Comparison of ENCODE assay signal across 8 mouse cellular contexts in the genomic region with DNA sequence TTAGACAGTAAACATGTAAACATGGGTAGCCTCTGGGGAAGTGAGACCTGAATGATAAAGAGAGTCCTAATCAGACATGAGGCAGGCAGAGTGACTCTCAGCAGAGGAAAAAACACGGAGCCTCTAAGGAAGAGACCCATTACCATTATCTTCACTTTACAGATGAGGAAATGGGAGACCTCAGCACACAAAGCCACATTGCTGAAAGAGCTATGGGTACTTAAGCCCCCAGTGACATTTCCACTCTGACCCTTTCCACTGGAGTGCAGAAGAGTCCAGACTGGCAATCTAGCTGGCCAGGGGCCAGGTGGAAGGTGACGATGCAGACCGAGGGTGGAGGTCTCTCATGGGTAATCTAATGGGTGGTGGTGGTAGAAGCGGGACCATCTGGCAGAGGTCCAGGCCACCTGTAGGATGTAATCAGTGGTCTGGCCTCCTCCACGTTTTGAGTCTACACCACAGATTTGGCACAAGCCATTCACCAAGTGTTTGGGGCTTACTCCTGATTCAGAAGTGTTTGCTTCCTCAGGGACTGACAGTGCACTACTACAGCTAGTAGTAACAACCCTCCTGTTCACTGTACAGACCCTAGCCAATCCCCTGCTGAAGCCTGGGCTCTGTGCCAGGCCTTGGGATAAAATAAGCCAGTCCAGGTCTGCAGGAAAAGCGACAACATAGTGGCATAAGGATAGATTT. TPM values are rescaled to one million over a fixed set of nuclear protein-coding genes. Genes with fewer than 3 reads are reported as not detected.
DNase-seq lines count a peak whose midpoint lies in the region; ATAC-seq and TF ChIP-seq lines count a peak whose summit lies in the region.

No protein-coding gene starts in this region.

- no peak overlapping the region for H3K4me3 ChIP-seq in bone marrow, adult 2 months (replicated peaks; ENCODE audit: control insufficient read depth, low read depth, low read length)
- H3K4me3 ChIP-seq in embryonic facial prominence, embryonic 15.5 days (replicated peaks) = no peak overlapping the region
- no peak overlapping the region for H3K4me3 ChIP-seq in hindbrain, embryonic 14.5 days (replicated peaks; ENCODE audit: low read length)
- H3K4me3 ChIP-seq in liver, embryonic 14.5 days (ENCODE audit: insufficient read depth in 1 of 2, low read depth in 2 of 2, low read length in 2 of 2) = peak overlapping the region; percentile 29 to 31

- H3K27me3 ChIP-seq in embryonic facial prominence, embryonic 15.5 days = no peaks in the 10 kb centered on the region
- no peaks in the 10 kb centered on the region for H3K27me3 ChIP-seq in hindbrain, embryonic 14.5 days (ENCODE audit: control insufficient read depth, insufficient read depth, low read length)
- H3K27me3 ChIP-seq in liver, embryonic 14.5 days (ENCODE audit: control insufficient read depth, insufficient read depth, low read length) = no peaks in the 10 kb centered on the region

- H3K4me2 ChIP-seq in embryonic facial prominence, embryonic 15.5 days (replicated peaks) = no peak overlapping the region
- no peak overlapping the region for H3K4me2 ChIP-seq in hindbrain, embryonic 14.5 days (replicated peaks)
- peak overlapping the region; percentile 65 for H3K4me2 ChIP-seq in liver, embryonic 14.5 days (ENCODE audit: low read depth)

- H3K9ac ChIP-seq in embryonic facial prominence, embryonic 15.5 days = no peak overlapping the region
- H3K9ac ChIP-seq in hindbrain, embryonic 14.5 days = no peak overlapping the region
- H3K9ac ChIP-seq in liver, embryonic 14.5 days (replicated peaks) = peak overlapping the region; percentile 78

- TF ChIP-seq EP300 in liver, embryonic 14.5 days (IDR thresholded peaks at IDR 0.05; ENCODE audit: low read depth) = peak; percentile 89

- H3K27ac ChIP-seq in bone marrow, adult 2 months (ENCODE audit: control insufficient read depth, insufficient read depth, low read depth, low read length, poor library complexity) = peak overlapping the region; percentile 74
- peak overlapping the region; percentile 60 for H3K27ac ChIP-seq in embryonic facial prominence, embryonic 15.5 days (replicated peaks)
- no peak overlapping the region for H3K27ac ChIP-seq in hindbrain, embryonic 14.5 days
- peak overlapping the region; percentile 100 for H3K27ac ChIP-seq in liver, embryonic 14.5 days

- no peak for TF ChIP-seq POLR2A in bone marrow, adult 2 months (IDR thresholded peaks at IDR 0.05; ENCODE audit: borderline replicate concordance, control insufficient read depth, low read depth, low read length)

- 28% methylated on average over 6 of the region's 6 CpGs for WGBS in bone marrow, adult 2 months
- WGBS in embryonic facial prominence, embryonic 15.5 days = 31% methylated on average over 6 of the region's 6 CpGs
- 45% methylated on average over 6 of the region's 6 CpGs for WGBS in hindbrain, embryonic 14.5 days
- 17% methylated on average over 6 of the region's 6 CpGs for WGBS in liver, embryonic 14.5 days (ENCODE audit: insufficient replicate concordance)

- no peaks in the 10 kb centered on the region for H3K9me3 ChIP-seq in embryonic facial prominence, embryonic 15.5 days (replicated peaks)
- H3K9me3 ChIP-seq in hindbrain, embryonic 14.5 days (ENCODE audit: control insufficient read depth, low read length) = no peaks in the 10 kb centered on the region
- H3K9me3 ChIP-seq in liver, embryonic 14.5 days (ENCODE audit: control insufficient read depth, low read length) = no peaks in the 10 kb centered on the region

- peak; percentile 92 for DNase-seq in left cerebral cortex, postnatal 4 days
- DNase-seq in left cerebral cortex, adult 9 months (ENCODE audit: low spot score in 2 of 2) = no peak
- DNase-seq in hindbrain, embryonic 14.5 days (ENCODE audit: low spot score) = peak; percentile 62
- DNase-seq in liver, embryonic 14.5 days (ENCODE audit: low read depth in 3 of 3, low spot score in 3 of 3) = peak; percentile 69 to 74 (median 72)
- DNase-seq in testis, postnatal 10 days (ENCODE audit: low spot score) = peak; percentile 74
- no peak for DNase-seq in right cerebral cortex, postnatal 14 days

- intact Hi-C loops in left cerebral cortex, postnatal 4 days (cut with DNase I) = no loop called here

- H3K36me3 ChIP-seq in embryonic facial prominence, embryonic 15.5 days = peaks cover 12% of the 10 kb centered on the region
- peaks cover 5% of the 10 kb centered on the region; the same call in 1 of the 2 replicates for H3K36me3 ChIP-seq in hindbrain, embryonic 14.5 days (replicated peaks; ENCODE audit: control insufficient read depth, insufficient read depth)
- peaks cover 45% of the 10 kb centered on the region for H3K36me3 ChIP-seq in liver, embryonic 14.5 days (replicated peaks; ENCODE audit: control insufficient read depth, insufficient read depth, low read depth)

- no peak for TF ChIP-seq CTCF in bone marrow, adult 2 months (IDR thresholded peaks at IDR 0.05; ENCODE audit: control insufficient read depth, insufficient read depth, low read length)
- TF ChIP-seq CTCF in liver, embryonic 14.5 days (IDR thresholded peaks at IDR 0.05; ENCODE audit: low read depth) = no peak

- peaks cover 19% of the 10 kb centered on the region for H3K4me1 ChIP-seq in bone marrow, adult 2 months (ENCODE audit: control insufficient read depth, insufficient read depth, low read length)
- peaks cover 79% of the 10 kb centered on the region for H3K4me1 ChIP-seq in embryonic facial prominence, embryonic 15.5 days
- peaks cover 37% of the 10 kb centered on the region for H3K4me1 ChIP-seq in hindbrain, embryonic 14.5 days (replicated peaks; ENCODE audit: control insufficient read depth, insufficient read depth, low read length)
- H3K4me1 ChIP-seq in liver, embryonic 14.5 days (replicated peaks; ENCODE audit: control insufficient read depth in 2 of 2, insufficient read depth in 2 of 2, low read length in 1 of 2) = peaks cover 71 to 86% of the 10 kb centered on the region in 2 experiments

- 0 out of 2 replicates have a peak, but pooled peaks have one; percentile 45 for ATAC-seq in embryonic facial prominence, embryonic 15.5 days (ENCODE audit: insufficient number of reproducible peaks, low FRiP score, low TSS enrichment, low read depth)
- peak; percentile 74; the same call in 1 of the 2 replicates for ATAC-seq in hindbrain, embryonic 14.5 days (ENCODE audit: low FRiP score)
- ATAC-seq in liver, embryonic 14.5 days (ENCODE audit: insufficient read depth) = peak; percentile 73

RNA-seq across cellular contexts. Expression of a gene that starts 13.8 kb away (rescaled TPM):
- total RNA-seq in left cerebral cortex, postnatal 4 days (2021) = 100 to 1,000 TPM; 113 to 116 TPM
- 97.4 and 124 TPM in 2 replicates for polyA plus RNA-seq in bone marrow, adult 2 months (2011; ENCODE audit: insufficient read depth, insufficient read length, low replicate concordance, missing spikeins)
- polyA plus RNA-seq in embryonic facial prominence, embryonic 15.5 days (2015; fragmentation: Nextera tagmentation; extraction: Ambion mirVana) = 99.1 and 99.7 TPM in 2 replicates
- polyA plus RNA-seq in hindbrain, embryonic 14.5 days (2014; fragmentation: Nextera tagmentation; extraction: Ambion mirVana) = 155 and 165 TPM in 2 replicates
- polyA plus RNA-seq in liver, embryonic 14.5 days (2012; rRNA removed) = 72.2 and 81.6 TPM in 2 replicates
- polyA plus RNA-seq in liver, embryonic 14.5 days (2014; fragmentation: Nextera tagmentation; extraction: Ambion mirVana) = 172 and 186 TPM in 2 replicates

RNA-seq across cellular contexts. Expression of a gene that starts 30.0 kb away (rescaled TPM):
- total RNA-seq in left cerebral cortex, postnatal 4 days (2021) = 10 to 100 TPM in 1 of 2 experiments, 1 to 10 TPM in 1; 9.8 to 11.0 TPM
- 57.0 and 74.1 TPM in 2 replicates for polyA plus RNA-seq in bone marrow, adult 2 months (2011; ENCODE audit: insufficient read depth, insufficient read length, low replicate concordance, missing spikeins)
- 60.1 and 60.6 TPM in 2 replicates for polyA plus RNA-seq in embryonic facial prominence, embryonic 15.5 days (2015; fragmentation: Nextera tagmentation; extraction: Ambion mirVana)
- polyA plus RNA-seq in hindbrain, embryonic 14.5 days (2014; fragmentation: Nextera tagmentation; extraction: Ambion mirVana) = 17.2 and 20.1 TPM in 2 replicates
- polyA plus RNA-seq in liver, embryonic 14.5 days (2012; rRNA removed) = 25.1 and 47.1 TPM in 2 replicates
- 80.9 and 82.6 TPM in 2 replicates for polyA plus RNA-seq in liver, embryonic 14.5 days (2014; fragmentation: Nextera tagmentation; extraction: Ambion mirVana)

Comparison
In these comparisons a context has a peak if more than half of its experiments do, and no peak if none do; other contexts are left out.
1. DNase-seq: peak in left cerebral cortex, postnatal 4 days (single experiment), hindbrain, embryonic 14.5 days (single experiment), liver, embryonic 14.5 days (3 of 3) and testis, postnatal 10 days (single experiment); none in left cerebral cortex, adult 9 months (0 of 2) and right cerebral cortex, postnatal 14 days (single experiment).
2. H3K4me3 ChIP-seq: peak in liver, embryonic 14.5 days (2 of 2); none in bone marrow, adult 2 months (single experiment), embryonic facial prominence, embryonic 15.5 days (single experiment) and hindbrain, embryonic 14.5 days (single experiment).
3. Peak in every context shown above with its lines, with median percentiles within 50 percentile points of each other: ATAC-seq.